Mouse (Mus musculus) testis, postnatal 14 days (tissue): ENCODE measurements around the gene Defb45.

Experiments used
- DNase-seq: peaks from one replicate; pipeline ENCODE4 v3.0.0; 2021; ENCODE audit warnings: low spot score

Gene Defb45

DNA sequence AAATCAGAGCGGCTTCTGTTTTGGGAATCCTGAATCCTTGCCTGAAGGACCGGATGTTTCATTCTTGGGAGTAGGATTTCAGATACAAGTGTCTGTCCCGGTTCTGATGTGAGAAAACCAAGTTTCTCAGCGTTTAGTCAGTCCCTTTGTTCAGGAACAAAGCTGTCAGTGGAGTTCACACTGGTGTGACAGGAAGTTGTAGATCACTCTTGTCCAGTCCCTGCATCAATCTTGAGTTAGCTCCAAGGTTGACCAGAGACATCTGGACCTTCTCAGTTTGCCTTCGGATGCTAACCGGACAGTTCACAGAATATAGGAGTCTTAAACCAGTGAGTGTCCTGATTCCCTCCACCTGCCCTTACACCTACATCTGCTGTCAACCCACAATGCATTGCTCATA, 8.5 kb upstream of the Defb45 start:
- DNase-seq: no peak

GRCm38 (mm10) chr2:152604057-152604456, 4.9 kb upstream of the Defb45 start, which contains the start of gene Defb36:
Gene Defb36, plus strand, starts transcription at chr2:152604327.
- DNase-seq: peak; percentile 77

GRCm38 (mm10) chr2:152601275-152601960, 2.2 kb upstream of the Defb45 start:
- DNase-seq: no peak

DNA sequence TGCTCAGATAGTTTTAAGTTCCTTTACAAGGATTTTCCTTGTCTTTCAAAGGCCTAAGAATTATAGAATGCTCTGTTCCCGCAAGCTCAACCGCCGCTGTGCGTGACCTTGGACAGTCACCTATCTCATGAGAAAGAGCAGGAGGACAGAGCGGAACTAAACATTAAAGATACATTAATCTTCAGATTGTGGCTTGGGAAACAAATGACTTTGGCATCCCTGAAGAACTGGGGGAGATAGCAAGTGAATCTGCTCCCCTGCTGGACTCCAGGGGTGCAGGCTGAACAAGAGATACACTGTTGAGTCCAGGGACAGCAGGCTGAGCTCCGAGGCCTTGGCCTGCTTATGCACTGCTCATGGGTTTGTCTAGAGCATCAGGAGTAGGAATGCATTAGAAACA, 877 bp upstream of the Defb45 start:
- peak; percentile 81 for DNase-seq

GRCm38 (mm10) chr2:152589021-152589420, 10.2 kb downstream of the Defb45 start:
- DNase-seq: no peak

GRCm38 (mm10) chr2:152588450-152588849, 10.7 kb downstream of the Defb45 start:
- DNase-seq: no peak

- DNase-seq: no peak
Observed at GRCm38 (mm10) chr2:152586926-152587560, 12.2 kb downstream of the Defb45 start.

- no peak for DNase-seq
Observed at GRCm38 (mm10) chr2:152580612-152581011, 18.6 kb downstream of the Defb45 start.

GRCm38 (mm10) chr2:152580107-152580506, 19.1 kb downstream of the Defb45 start, which contains the start of gene Defb19:
Gene Defb19, minus strand, starts transcription at chr2:152580312.
- peak; percentile 82 for DNase-seq

GRCm38 (mm10) chr2:152573484-152573883, 25.7 kb downstream of the Defb45 start:
- no peak for DNase-seq

GRCm38 (mm10) chr2:152572114-152572794, 26.9 kb downstream of the Defb45 start, which contains the start of gene Defb21:
Gene Defb21, plus strand, starts transcription at chr2:152572744.
- peak; percentile 64 for DNase-seq

DNA sequence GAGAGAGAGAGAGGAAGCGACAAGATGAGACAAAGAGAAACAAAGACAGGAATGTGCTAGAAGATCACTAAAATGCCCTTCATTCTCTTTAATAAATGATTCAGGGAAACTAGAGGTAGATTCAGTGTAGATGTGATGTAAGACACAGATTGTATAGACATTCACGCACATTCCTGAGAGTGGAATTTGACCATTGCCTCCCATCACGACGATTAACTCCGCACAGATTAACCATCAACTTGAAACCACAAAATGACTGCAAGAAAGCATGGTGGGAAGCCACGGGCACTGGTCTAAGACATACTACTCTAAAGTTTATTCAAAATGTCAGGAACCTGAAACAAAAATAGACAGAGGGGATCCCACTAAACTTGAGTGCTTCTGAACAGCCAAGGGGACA, 28.9 kb downstream of the Defb45 start:
- DNase-seq: no peak

DNA sequence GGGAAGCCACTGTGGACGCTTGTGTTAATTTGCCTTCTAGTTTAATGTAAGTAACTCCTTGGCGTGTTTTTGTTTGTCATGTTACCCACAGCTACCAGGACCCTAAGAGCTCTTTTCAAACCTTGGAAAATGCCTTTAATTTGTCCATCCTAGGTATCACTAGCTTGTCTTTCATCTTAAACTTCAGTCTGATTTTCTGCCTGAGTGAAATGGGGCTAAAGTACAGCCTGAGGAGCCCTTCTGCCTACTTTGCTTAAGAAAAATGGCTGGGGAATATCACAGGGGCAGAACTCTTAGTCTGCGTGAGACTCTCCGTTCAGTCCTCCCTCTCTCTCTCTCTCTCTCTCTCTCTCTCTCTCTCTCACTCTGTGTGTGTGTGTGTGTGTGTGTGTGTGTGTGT, 29.3 kb downstream of the Defb45 start:
- no peak for DNase-seq

GRCm38 (mm10) chr2:152569038-152569437, 30.2 kb downstream of the Defb45 start, which contains the start of gene Gm17416:
Gene Gm17416, plus strand, starts transcription at chr2:152569338.
- DNase-seq: no peak

DNA sequence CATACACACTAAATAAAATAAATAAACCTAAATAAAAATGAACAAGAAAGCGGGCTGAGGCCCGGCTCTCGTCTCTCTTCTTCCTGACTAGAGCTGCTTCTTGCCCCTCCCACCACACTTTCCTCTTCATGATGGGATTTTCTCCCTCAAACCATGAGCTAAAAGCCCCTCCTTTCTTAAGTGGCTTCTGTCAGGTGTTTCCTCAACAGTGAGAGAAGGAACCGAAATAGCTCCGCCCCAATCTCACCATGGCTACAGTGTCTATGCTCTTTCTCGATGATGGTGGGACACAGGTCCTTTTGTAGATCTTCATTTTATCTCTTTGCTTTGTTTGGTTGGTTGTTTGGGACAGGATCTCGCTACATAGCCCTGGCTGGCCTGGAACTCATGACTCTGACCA, 42.5 kb downstream of the Defb45 start:
- DNase-seq: no peak

- DNase-seq: peak; percentile 59
Observed at GRCm38 (mm10) chr2:152553774-152554423, 45.3 kb downstream of the Defb45 start.

- no peak for DNase-seq
Observed at GRCm38 (mm10) chr2:152548124-152548523, 51.1 kb downstream of the Defb45 start.

- DNase-seq: peak; percentile 51
Observed at GRCm38 (mm10) chr2:152544691-152545090, 54.5 kb downstream of the Defb45 start.

GRCm38 (mm10) chr2:152543478-152543877, 55.7 kb downstream of the Defb45 start:
- no peak for DNase-seq
